Mouse (Mus musculus) left cerebral cortex, postnatal 14 days (tissue): Measurements from ENCODE around the gene Fcrlb. TPM values are rescaled to one million over a fixed set of nuclear protein-coding genes. Genes with fewer than 3 reads are reported as not detected.

Experiments
- DNase-seq, 2 experiments: peaks; one replicate each; pipeline ENCODE4 v3.0.0; 2021 to 2022; ENCODE audit warnings: low spot score in 2 of 2, mixed read lengths in 1 of 2
- intact Hi-C: fragments of 180-260 bp; cut with DNase I; formaldehyde crosslinking; loops from one replicate; pipeline ENCODE4 v1.15.1; 2025
- total RNA-seq, 2 experiments: library from RNA; stranded (reverse); gene quantifications; 2 replicates each; pipeline ENCODE4 v1.2.3; 2021

The Fcrlb gene
- total RNA-seq, 2 experiments from 2014 or later, result 0.53 TPM; not detected in 1

DNA sequence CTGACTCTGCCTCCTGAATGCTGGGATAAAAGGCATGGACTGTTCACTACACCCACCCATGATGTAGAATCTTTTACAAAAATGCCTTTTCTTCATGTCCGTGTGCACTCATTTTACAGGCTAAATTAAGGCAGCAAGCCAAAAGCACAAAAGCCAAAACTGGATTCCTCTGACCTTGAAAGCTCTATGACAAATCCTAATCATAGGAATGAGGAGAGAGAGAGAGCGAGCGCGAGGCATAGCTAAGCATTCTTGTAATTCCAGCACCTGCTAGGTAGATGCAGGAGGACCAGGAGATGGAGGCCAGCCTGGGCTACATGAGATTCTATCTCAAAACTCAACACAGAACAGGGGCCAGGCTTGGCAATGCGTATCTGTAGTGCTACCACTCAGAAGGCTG lies 35.8 kb downstream of the Fcrlb start:
- intact Hi-C loops, result no loop called here
- DNase-seq, result no peak

DNA sequence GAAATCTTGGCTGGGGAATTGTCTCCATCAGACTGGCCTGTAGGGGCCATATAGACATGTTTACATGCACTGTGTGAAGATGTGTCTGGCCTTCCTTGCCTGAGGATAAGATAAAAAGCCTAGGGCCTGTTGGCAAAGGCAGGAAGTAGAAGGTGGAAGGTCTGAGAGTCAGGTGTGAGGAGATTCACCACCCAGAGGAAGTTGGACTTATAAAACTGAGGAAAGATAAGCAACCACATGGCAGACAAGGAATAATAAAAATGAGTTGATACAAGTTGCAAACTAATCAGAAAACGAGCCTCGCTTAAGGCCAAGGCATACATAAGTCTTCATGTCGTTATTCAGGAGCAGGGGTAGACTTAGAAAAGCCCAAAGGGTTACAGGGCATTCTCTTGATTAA lies 37.1 kb downstream of the Fcrlb start:
- intact Hi-C loops, result no loop called here
- no peak for DNase-seq

DNA sequence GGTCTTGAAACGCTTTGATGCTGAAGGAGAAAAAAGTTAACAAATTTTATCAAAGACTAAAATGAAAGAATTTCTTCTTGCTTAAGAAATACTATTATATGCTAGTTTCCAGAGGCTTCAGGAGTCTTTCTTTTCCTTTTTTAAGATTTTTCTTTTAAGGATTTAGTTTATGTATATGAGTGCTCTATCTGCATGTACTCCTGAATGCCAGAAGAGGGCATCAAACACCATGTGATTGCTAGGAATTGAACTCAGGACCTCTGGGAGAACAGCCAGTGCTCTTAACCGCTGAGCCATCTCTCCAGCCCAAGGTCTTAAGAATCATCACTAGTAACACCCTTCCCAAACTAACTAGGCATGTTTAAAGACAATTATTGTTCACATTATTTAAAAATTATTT lies 40.8 kb downstream of the Fcrlb start:
- intact Hi-C loops, result no loop called here

DNA sequence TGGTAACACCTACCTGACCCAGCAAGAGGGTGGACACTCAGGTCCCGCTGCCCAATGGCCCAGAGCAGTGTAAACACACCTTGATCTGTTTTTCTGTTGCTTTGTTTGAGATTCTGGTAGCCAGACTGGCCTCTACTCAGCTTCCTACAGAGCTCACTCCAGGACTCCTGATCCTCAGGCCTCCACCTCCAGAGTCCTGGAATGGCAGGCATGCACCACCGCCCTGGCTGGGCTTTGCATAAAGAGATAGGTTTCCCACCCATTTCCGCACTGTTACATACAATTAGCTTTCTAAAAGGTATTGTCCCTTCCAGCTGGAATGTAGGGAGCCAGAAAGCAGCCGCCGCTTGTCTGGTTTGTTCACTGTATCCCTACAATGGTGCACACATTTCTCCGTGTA lies 41.3 kb downstream of the Fcrlb start:
- DNase-seq, result no peak
- intact Hi-C loops, result no loop called here

More for the DNA sequence above, 40.8 kb downstream of the Fcrlb start:
- no peak for DNase-seq

DNA sequence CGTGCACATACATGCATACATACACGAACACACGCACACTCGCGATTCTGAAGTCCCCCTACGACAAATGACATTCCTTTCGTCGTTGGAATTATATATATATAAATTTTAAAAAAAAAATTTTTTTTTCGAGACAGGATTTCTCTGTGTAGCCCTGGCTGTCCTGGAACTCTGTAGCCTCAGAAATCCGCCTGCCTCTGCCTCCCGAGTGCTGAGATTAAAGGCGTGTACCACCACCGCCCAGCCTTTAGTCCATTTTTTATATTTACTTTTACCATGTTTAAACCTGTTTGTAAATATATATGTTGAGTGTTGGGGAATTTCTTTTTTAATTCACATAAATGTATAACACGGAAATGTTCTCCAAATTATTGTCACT lies 43.8 kb downstream of the Fcrlb start:
- no peak for DNase-seq
- intact Hi-C loops, result no loop called here

DNA sequence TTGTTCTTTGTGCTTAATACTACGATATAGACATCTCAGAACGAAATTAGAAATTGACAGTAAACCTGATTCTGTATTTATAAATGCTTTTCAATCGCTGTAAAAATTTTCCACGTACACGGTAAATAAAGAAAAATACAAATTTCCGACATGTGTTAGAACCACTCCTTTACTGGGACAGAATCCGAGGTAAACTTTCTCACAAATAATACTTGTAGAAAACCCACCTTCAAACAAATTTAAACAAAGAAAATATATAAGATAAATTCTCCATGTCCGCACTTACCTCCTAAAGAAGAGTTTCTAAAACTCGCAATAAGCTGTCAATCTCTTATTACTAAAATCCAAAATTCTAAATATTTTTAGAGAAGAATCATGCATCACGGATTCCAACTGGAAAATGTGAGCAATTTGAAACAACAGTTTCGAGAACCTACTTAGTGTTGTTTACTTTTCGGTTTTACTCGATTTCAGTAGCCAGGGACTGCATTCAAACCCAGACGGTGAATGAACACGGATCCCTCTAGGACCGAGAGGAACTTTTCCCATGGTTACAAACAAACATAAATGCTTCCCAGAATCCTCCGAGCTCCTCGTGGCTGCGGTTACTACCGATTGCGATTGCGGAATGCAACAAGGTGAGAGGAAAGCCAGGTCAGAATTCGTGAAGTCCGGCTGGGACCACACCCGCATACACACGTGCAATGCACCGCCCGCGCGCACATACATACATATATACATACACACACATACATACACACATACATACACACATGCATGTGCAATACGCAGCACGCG lies 44.4 kb downstream of the Fcrlb start:
- intact Hi-C loops, result no loop called here
- DNase-seq, result peak; percentile 71 to 84

DNA sequence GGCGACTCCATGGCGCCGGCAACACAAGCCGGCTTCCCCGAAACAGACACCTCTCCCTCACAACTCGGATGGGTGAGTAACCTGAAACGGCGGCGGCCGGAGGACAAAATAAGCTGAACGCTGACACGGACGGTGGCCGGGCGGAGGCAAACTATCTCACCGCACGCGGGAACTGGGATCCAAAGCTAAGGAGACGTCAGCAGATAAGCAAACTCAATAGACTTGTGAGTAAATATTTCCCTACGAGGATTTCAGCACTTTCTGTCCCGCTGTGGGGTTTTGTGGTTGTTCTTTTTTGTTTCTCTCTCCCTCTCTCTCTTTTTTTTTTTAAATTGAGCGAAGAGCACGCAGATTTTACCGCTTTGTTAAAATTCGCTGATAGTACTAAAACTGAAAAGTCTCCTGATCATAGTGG lies 45.0 kb downstream of the Fcrlb start, which contains the start of gene Atf6:
Gene Atf6, minus strand, starts transcription at position 81 of the 415 bp plus-strand sequence.
- intact Hi-C loops, result no loop called here
- DNase-seq, result peak; percentile 96

DNA sequence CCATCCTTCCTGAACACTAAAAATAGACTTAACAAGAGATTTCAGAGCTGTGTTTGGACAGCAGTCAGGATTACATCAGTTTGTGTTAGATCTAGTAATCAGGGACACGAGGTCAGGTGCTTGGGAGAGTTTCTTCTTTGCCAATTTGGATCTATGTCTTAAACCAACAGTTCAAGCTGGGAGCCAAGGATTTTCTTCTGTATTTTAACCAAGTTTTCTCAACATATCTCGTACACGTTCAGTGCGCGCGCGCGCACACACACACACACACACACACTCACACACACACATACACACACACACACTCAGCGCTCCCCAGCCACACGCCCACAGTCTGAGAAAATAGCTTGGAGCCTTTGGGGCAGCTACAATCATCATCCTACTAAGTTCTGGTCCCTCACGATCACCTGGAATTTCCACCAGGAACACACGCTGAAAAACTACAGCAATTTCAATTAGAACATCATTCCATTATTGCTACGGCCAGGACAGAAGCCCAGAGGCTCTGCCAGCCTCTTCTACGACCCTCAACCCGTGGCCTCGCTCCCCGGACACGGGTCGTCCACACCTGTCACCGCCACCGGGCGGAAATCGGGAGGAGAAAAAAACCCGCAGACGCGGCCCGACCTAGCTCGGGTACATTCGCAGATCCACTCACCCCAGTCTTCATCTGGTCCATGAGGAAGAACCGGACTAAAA lies 45.6 kb downstream of the Fcrlb start:
- intact Hi-C loops, result no loop called here
- DNase-seq, result peak; percentile 40 to 63

DNA sequence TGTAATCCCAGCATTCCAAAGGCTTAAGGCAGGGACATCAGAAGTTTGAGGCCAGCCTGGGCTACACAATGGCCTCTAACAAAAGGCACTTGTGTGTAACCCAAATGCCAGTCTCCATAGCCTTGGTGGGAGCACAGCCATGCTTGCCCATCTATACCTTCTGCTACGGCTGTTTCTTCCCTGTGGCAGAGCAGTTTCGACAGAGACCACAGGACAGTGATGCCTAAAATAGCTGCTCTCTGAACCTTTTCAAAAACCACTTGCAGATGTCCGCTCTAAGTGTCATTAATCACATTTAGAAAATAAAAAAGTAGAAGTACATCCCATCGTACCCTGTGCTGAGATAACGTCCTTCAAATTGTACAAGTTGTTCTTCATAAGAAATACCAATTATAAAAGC lies 47.3 kb downstream of the Fcrlb start:
- DNase-seq, result no peak
- intact Hi-C loops, result no loop called here

DNA sequence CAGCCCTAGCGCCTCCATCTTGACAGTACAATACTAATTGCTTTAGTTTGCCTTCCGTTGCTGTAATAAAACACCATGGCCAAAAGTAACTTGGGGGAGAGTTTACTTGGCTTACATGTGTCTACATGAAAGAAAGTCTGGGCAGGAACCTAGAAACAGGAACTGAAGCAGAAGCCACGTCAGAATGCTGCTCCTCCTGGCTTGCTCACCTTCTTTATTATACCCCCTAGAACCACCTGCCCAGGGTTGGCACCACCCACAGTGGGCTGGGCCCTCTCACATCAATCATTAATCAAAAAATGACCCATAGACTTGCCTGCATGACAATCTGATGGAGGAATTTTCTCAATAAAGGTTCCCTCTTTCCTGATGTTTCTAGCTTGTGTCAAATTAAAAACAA lies 48.0 kb downstream of the Fcrlb start:
- intact Hi-C loops, result no loop called here
- no peak for DNase-seq

DNA sequence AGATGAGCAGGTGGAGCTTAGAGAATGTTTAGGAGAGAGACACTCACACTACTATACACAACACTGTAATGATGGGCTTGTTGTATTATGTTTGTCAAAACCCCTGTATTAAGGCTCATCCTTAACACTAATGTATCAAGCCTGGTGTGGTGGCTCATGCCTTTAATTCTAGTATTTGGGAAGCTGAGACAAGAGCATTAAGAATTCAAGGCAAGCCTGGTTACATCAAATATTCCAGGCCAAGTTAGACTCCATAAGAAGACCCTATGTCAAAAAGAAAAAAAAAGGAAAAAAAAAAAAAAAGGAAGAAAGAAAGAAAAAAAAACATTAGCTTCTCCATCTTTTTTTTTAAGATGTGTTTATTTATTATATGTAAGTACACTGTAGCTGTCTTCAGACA lies 48.5 kb downstream of the Fcrlb start:
- intact Hi-C loops, result no loop called here
- no peak for DNase-seq

DNA sequence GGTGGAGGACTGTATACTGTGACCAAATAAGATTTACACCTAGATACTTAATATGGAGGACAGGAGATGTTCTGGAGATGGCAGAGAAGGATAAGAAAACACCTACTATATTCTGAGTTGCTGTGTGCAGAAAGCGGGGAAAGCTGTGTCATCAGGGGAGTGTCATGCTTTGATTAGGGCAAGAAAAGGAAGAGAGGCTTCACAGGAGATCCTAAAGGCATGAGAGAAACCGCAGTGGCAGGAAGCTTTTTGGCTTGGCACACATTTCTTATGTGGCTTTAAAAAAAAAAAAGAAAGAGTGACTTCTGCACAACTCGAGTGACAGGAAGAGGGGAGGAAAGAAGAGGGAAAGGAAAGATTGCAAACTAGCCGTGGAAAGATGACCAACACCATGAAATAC lies 49.7 kb downstream of the Fcrlb start:
- intact Hi-C loops, result no loop called here
- DNase-seq, result no peak

DNA sequence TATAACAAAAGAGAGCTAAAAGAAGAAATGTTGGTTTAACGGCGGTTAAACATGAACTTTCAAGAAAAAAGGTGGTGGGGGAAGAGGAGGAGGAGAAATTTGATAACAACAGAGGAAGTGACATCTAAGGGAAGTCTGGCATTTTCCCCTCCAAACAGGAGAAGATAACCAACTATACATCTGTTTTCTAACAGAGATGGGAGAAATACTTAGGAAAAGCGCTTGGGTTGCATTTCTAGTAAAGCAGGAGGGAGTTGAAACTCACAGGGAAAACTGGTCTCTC lies 50.4 kb downstream of the Fcrlb start:
- DNase-seq, result no peak
- intact Hi-C loops, result no loop called here

DNA sequence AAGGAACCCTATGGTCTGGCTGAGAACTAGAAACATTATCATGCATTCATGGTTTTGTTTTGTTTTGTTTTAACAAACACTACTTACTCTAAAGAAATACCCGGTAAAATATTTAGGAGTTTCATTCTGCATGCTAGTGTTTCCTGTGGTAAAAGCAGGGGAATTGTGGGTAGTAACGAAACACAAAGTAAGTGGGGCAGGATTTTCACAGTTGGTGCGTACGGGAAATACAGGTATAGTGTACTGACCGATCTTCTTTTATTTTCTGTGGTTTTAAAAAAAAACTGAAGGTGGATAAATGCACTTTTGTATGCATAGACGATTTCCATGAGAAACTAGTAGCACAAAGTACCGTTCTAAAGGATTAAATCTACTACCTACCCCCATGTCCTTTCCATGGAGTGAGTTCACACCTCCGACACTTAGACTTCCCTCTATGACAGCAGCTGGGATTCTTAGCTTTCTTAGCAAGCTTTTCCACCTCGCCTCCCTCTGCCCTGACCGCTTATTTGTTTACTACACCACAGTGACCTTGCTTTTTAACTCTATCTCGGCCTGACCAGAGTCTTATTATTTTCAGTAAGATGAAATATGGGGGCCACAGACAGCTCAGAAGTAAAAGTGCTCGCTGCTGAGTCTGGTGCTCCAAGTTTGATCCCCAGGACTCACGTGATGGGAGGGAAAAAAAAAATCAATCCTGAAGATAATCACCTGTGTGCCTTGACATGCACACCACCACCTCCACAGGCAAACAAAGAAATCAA lies 50.9 kb downstream of the Fcrlb start:
- DNase-seq, result no peak
- intact Hi-C loops, result no loop called here

DNA sequence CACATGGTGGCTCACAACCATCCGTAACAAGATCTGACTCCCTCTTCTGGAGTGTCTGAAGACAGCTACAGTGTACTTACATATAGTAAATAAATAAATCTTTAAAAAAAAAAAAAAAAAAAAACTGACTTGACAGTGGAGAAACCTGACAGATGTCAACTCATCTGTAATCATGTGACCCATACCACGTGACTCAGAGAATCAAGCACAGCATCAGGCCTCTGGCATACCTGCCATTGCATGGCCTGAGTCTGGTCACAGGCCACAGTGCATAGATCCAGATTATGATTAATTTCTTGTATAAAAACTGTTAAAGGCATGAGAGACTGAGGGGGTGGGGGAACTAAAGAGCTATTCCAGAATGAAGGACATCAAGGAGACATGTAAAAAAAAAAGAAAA lies 53.9 kb downstream of the Fcrlb start:
- intact Hi-C loops, result no loop called here
- no peak for DNase-seq

DNA sequence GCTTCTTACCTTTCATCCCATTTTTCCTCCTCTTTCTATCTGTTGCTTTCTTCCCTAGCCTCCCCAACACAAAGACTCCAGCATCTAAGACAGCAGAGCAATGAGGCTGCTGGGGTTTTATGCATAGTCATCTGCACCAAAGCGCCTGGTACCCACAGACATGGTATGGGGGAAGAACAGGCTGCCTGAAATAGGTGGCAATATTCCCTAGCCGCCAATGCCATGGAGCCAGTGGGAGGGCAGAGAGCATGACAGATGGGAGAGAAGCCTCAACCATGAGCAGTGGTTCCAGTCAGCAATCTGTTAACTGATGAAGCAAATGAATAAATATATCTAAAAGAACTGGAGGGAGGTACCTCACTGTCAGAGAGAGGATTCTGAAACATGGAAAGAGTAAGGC lies 55.4 kb downstream of the Fcrlb start:
- no peak for DNase-seq
- intact Hi-C loops, result no loop called here

Other genes starting within 250 kb of the Fcrlb start
- 10 to 100 TPM; 33.2 to 34.6 TPM for gene Atf6, start 45.2 kb downstream of the Fcrlb start, total RNA-seq
- under 1 TPM in 1 of 2 experiments, not detected in 1; 0.57 TPM for gene Gm26620, start 27.9 kb downstream of the Fcrlb start, total RNA-seq
- 10 to 100 TPM; 14.3 to 15.9 TPM for gene Dusp12, start 27.4 kb downstream of the Fcrlb start, total RNA-seq
- not detected for gene Fcrla, start 14.6 kb upstream of the Fcrlb start, total RNA-seq
- gene Fcgr2b, start 63.6 kb upstream of the Fcrlb start, total RNA-seq, result 1 to 10 TPM; 4.6 to 5.2 TPM
- not detected for gene Fcgr4, start 106.0 kb upstream of the Fcrlb start, total RNA-seq
- 10 to 100 TPM; 10.3 to 10.8 TPM for gene Fcgr3, start 152.0 kb upstream of the Fcrlb start, total RNA-seq
- under 1 TPM; 0.62 to 0.74 TPM for gene Cfap126, start 201.0 kb upstream of the Fcrlb start, total RNA-seq
- 100 to 1,000 TPM; 211 to 216 TPM for gene Sdhc, start 237.7 kb upstream of the Fcrlb start, total RNA-seq
- gene Mpz, start 237.8 kb upstream of the Fcrlb start, total RNA-seq, result not detected